Mouse (Mus musculus) MEL-GATA-1-ER (cell line): ENCODE measurements at regions not wholly inside any gene's neighbourhood (a gene's known extent, or its start where the extent isn't known, plus 50 kb on each side); places are given as distances from the start of the nearest gene placed in this dataset.
A peak's percentile ranks its signal among the peaks of the same experiment; 100 is the strongest.

Experiments
- DNase-seq: peaks from one replicate; pipeline ENCODE4 v3.0.0-alpha.2; 2012; ENCODE audit warnings: low read depth; ENCODE audit errors: extremely low read depth

- no peak for DNase-seq
These were observed 882.8 kb downstream of the Tecrl start for GRCm38 (mm10) chr5:82472146-82472545.

GRCm38 (mm10) chr5:82464272-82464671 is 890.7 kb downstream of the Tecrl start:
- DNase-seq = no peak

GRCm38 (mm10) chr5:82441288-82441687 is 913.7 kb downstream of the Tecrl start:
- no peak for DNase-seq

- DNase-seq = no peak
These were observed 914.9 kb downstream of the Tecrl start for GRCm38 (mm10) chr5:82440126-82440525.

- no peak for DNase-seq
These were observed 934.6 kb downstream of the Tecrl start for GRCm38 (mm10) chr5:82420396-82420795.

GRCm38 (mm10) chr5:82396632-82397234 is 958.3 kb downstream of the Tecrl start:
- DNase-seq = no peak

GRCm38 (mm10) chr5:82361624-82362023 is 993.4 kb downstream of the Tecrl start:
- DNase-seq = no peak

- DNase-seq = no peak
These were observed 998.7 kb downstream of the Tecrl start for GRCm38 (mm10) chr5:82356336-82356735.

GRCm38 (mm10) chr5:82351089-82351488 is 1003.9 kb downstream of the Tecrl start:
- DNase-seq = no peak

- DNase-seq = peak; percentile 57
These were observed 1008.3 kb downstream of the Tecrl start for GRCm38 (mm10) chr5:82346672-82347071.

GRCm38 (mm10) chr5:82324354-82324753 is 1030.6 kb downstream of the Tecrl start:
- no peak for DNase-seq

- no peak for DNase-seq
These were observed 1035.2 kb downstream of the Tecrl start for GRCm38 (mm10) chr5:82319709-82320333.

- DNase-seq = no peak
These were observed 1042.9 kb downstream of the Tecrl start for GRCm38 (mm10) chr5:82312054-82312453.

GRCm38 (mm10) chr5:82288069-82288845 is 1066.7 kb downstream of the Tecrl start:
- no peak for DNase-seq

- no peak for DNase-seq
These were observed 1101.5 kb downstream of the Tecrl start for GRCm38 (mm10) chr5:82253356-82254104.

GRCm38 (mm10) chr5:82226329-82226728 is 1128.7 kb downstream of the Tecrl start:
- DNase-seq = no peak

- DNase-seq = no peak
These were observed 1131.4 kb downstream of the Tecrl start for GRCm38 (mm10) chr5:82223622-82224021.

- DNase-seq = no peak
These were observed 1151.4 kb downstream of the Tecrl start for GRCm38 (mm10) chr5:82203606-82204005.
